Mouse (Mus musculus): ENCODE measurements around the gene Rarres2.

- no peak for TF ChIP-seq EP300 (IDR thresholded peaks at IDR 0.05; ENCODE audit: low read length)
- TF ChIP-seq POLR2A (IDR thresholded peaks at IDR 0.05; ENCODE audit: low read depth, low read length): no peak
These were observed 42.2 kb upstream of the Rarres2 start for GRCm38 (mm10) chr6:48614756-48615155.

Data from CH12.LX (cell line).